Mouse (Mus musculus) stomach, embryonic 16.5 days (tissue): ENCODE measurements around the gene Sycp2. TPM values are rescaled to one million over a fixed set of nuclear protein-coding genes. Genes with fewer than 3 reads are reported as not detected.
A peak's percentile ranks its signal among the peaks of the same experiment; 100 is the strongest.

Experiments
- ATAC-seq: fragments of 200-750 bp; cut with Nextera tagmentation; 2 replicates; pipeline ENCODE4 v1.8.0; 2017; ENCODE audit warnings: moderate number of reproducible peaks, moderate TSS enrichment; ENCODE audit not compliant: insufficient read depth, low FRiP score
- H3K27ac ChIP-seq: fragments of 300-500 bp; sonication (generic); 2 replicates; pipeline ENCODE4 v1.5.1; 2014; ENCODE audit warnings: low read length
- H3K27me3 ChIP-seq: fragments of 300-500 bp; sonication (generic); 2 replicates; pipeline ENCODE4 v1.6.1; 2014; ENCODE audit warnings: low read length, control low read depth, mixed read lengths; ENCODE audit not compliant: control insufficient read depth, insufficient read depth
- H3K36me3 ChIP-seq: fragments of 300-500 bp; sonication (generic); 2 replicates; pipeline ENCODE4 v1.6.1; 2014; ENCODE audit warnings: low read length; ENCODE audit not compliant: control insufficient read depth, insufficient read depth
- H3K4me1 ChIP-seq: fragments of 300-500 bp; sonication (generic); 2 replicates; pipeline ENCODE4 v1.6.1; 2014; ENCODE audit warnings: low read length, control low read depth, mixed read lengths; ENCODE audit not compliant: control insufficient read depth, insufficient read depth
- H3K4me2 ChIP-seq: fragments of 300-500 bp; sonication (generic); 2 replicates; pipeline ENCODE4 v1.6.1; 2014; ENCODE audit warnings: low read depth, low read length, mixed read lengths
- H3K4me3 ChIP-seq: fragments of 300-500 bp; sonication (generic); replicated peaks from 2 replicates; pipeline ENCODE4 v1.5.1; 2014; ENCODE audit warnings: mild to moderate bottlenecking, low read length
- H3K9ac ChIP-seq: fragments of 300-500 bp; sonication (generic); 2 replicates; pipeline ENCODE4 v1.6.1; 2014; ENCODE audit warnings: low read length
- H3K9me3 ChIP-seq: fragments of 300-500 bp; sonication (generic); replicated peaks from 2 replicates; pipeline ENCODE4 v1.6.1; 2016; ENCODE audit warnings: low read length, control low read depth; ENCODE audit not compliant: control insufficient read depth
- WGBS: fragments of 180-500 bp; shearing (Covaris S2); extraction: QIAGEN DNeasy Blood & Tissue Kit; methylation state at CpG from one replicate; pipeline ENCODE4 v1.1.7; 2014; 5-methylcytosine and 5-hydroxymethylcytosine counted together
- polyA plus RNA-seq: library from polyadenylated mRNA; unstranded; fragments of >200 nt; fragmentation: Nextera tagmentation; extraction: Ambion mirVana; gene quantifications from 2 replicates; pipeline ENCODE4 v1.2.1, GENCODE M21; 2015

The Sycp2 gene
- polyA plus RNA-seq, 1 experiment from 2014 or later, result 0.23 TPM

DNA sequence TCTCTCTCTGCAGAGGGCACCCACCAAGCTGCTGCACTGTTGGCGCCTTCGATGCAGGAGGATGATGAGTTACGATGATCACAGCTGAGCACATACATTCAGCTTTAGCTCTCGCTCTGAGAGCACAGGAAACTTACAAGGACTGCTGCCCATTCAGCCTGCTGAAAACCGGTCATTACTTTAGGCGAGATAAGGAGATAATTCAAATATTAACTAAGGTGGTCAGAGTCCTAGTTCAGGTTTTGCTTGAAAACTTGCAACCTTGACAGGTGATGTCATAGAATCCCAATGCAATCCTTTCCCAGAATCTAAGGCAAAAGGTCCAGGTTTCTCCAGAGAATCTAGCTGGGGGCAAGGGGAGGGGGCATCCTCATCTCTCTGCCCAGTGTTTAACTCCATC lies 21.9 kb upstream of the Sycp2 start:
- Histone ChIP-seq H3K9me3 (no peaks in the 10 kb centered on the region), H3K9ac (no peak overlapping the region), H3K4me2 (no peak overlapping the region), H3K36me3 (no peaks in the 10 kb centered on the region), H3K27me3 (no peaks in the 10 kb centered on the region), H3K27ac (no peak overlapping the region), H3K4me1 (0 out of 2 replicates have a peak, but pooled peaks cover 3% of the 10 kb centered on the region), H3K4me3 (no peak overlapping the region)
- 69% methylated on average over 6 of the region's 6 CpGs for WGBS
- ATAC-seq, result no peak

DNA sequence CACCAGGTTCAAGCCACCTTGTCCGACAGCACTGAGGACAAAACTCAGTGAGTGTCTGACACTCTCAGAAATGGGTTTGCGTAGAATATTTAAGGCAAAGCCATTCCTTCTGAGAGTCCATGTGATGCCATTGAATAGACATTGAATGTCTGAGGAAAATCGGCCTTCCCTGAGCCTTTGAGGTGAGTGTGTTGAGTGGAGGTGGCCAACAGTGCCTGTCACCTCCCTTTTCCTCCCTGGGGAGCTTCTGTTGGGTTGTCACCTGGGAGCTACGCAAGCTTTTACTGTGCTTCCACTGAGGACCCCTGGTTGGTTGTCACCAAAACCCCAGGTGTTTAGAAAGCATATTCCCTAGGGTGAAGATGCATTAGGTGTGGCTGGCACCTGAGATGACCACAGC lies 21.2 kb upstream of the Sycp2 start:
- H3K27ac ChIP-seq, result no peak overlapping the region
- 82% methylated on average over 4 of the region's 4 CpGs for WGBS
- H3K36me3 ChIP-seq, result no peaks in the 10 kb centered on the region
- H3K9me3 ChIP-seq, result no peaks in the 10 kb centered on the region
- no peak for ATAC-seq
- H3K9ac ChIP-seq, result no peak overlapping the region
- no peak overlapping the region for H3K4me2 ChIP-seq
- H3K4me3 ChIP-seq, result no peak overlapping the region
- H3K27me3 ChIP-seq, result no peaks in the 10 kb centered on the region
- H3K4me1 ChIP-seq, result 0 out of 2 replicates have a peak, but pooled peaks cover 3% of the 10 kb centered on the region

DNA sequence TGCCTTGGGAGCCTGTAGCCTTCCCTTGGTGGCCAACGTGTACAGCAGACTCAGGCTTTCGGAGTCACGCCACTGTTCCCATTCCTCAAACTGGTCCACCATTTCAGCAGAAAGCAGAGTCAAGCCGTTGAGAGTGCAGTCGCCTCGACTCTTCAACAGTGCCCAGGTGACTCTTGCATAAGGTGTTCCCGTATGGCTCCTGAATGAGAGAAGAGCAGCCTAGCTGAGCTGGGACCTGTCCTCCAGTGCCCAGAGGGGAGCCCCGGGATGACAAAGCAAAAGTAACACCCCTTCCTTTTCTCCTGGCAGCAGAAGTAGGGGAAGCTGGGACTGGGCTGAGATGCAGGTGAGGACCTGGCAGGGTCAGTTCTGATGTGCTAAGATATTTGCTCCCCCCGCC lies 20.7 kb upstream of the Sycp2 start:
- no peak overlapping the region for H3K27ac ChIP-seq
- no peak for ATAC-seq

DNA sequence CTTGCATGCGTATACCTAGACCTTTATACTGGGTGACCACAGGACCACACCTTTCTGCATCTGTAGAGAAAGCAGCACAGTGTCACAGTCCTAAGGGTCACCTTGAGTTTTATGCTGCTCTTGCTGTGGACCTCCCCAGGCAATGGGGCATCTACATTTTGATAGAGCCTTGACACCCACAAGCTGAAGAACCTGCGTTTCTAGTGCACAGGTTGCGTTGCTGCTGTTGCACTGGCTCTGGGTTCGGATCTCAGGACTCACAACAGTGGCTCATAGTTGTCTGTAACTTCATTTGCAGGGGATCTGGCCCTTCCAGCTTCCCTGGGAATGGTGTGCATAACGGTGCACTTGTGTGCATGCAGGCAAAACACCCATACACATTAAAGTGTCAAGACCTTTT lies 19.7 kb upstream of the Sycp2 start:
- no peak for ATAC-seq
- no peaks in the 10 kb centered on the region for H3K27me3 ChIP-seq
- H3K4me3 ChIP-seq, result no peak overlapping the region
- H3K4me2 ChIP-seq, result no peak overlapping the region
- H3K9ac ChIP-seq, result no peak overlapping the region
- H3K9me3 ChIP-seq, result no peaks in the 10 kb centered on the region
- no peak overlapping the region for H3K27ac ChIP-seq
- 0 out of 2 replicates have a peak, but pooled peaks cover 4% of the 10 kb centered on the region for H3K4me1 ChIP-seq
- WGBS, result 83% methylated on average over 5 of the region's 5 CpGs
- H3K36me3 ChIP-seq, result no peaks in the 10 kb centered on the region

More for the DNA sequence above, 20.7 kb upstream of the Sycp2 start:
- Histone ChIP-seq H3K36me3 (no peaks in the 10 kb centered on the region), H3K9ac (no peak overlapping the region), H3K4me1 (0 out of 2 replicates have a peak, but pooled peaks cover 3% of the 10 kb centered on the region), H3K27me3 (no peaks in the 10 kb centered on the region), H3K4me3 (no peak overlapping the region), H3K4me2 (no peak overlapping the region), H3K9me3 (no peaks in the 10 kb centered on the region)
- 82% methylated on average over 9 of the region's 9 CpGs for WGBS

DNA sequence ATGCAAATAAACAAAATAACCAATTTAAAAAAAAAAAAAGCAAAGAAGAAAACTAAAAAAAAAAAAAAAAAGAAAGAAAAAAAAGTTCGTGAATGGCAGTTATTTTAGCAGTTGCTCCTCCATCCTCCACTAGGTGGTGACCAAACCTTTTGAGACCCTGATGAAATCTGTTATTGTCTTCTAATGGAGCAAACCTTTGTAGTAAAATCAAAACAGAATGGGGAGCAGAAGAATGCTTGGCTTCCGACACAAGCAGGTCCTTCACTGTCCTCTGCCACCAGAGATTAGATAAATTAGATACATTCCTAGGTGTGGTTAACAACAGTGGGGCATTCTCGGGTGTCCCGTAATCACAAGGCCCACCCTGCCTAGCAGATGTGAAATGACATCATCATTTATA lies 18.7 kb upstream of the Sycp2 start:
- WGBS, result 24% methylated on average over 4 of the region's 4 CpGs
- H3K36me3 ChIP-seq, result no peaks in the 10 kb centered on the region
- no peaks in the 10 kb centered on the region for H3K9me3 ChIP-seq
- no peaks in the 10 kb centered on the region for H3K27me3 ChIP-seq
- 0 out of 2 replicates have a peak, but pooled peaks cover 4% of the 10 kb centered on the region for H3K4me1 ChIP-seq
- H3K4me3 ChIP-seq, result no peak overlapping the region
- peak; percentile 25; the same call in 1 of the 2 replicates for ATAC-seq
- no peak overlapping the region for H3K4me2 ChIP-seq
- no peak overlapping the region for H3K9ac ChIP-seq
- no peak overlapping the region for H3K27ac ChIP-seq

DNA sequence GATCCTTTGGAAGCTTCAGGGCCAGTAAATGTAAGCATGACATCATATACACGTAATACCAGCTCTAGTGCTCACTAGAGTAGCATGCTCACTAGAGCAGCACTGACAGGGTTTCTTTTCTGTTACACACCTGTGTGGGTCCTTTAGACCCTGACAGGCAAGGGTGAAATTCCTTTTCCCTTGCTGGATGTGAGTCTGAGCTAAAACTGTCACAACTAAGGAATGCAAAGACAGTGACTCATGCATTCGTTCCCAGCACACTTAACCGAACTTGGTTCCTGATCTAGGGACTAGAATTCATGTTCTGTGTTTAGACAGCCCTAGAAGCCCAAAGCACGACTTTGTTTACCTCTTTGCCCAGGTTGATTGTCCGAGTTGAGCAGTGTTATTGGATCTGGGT lies 15.7 kb upstream of the Sycp2 start:
- Histone ChIP-seq H3K4me1 (0 out of 2 replicates have a peak, but pooled peaks cover 4% of the 10 kb centered on the region), H3K27me3 (no peaks in the 10 kb centered on the region), H3K36me3 (no peaks in the 10 kb centered on the region), H3K4me3 (no peak overlapping the region), H3K27ac (no peak overlapping the region), H3K9me3 (no peaks in the 10 kb centered on the region), H3K9ac (no peak overlapping the region), H3K4me2 (no peak overlapping the region)
- 65% methylated on average over 5 of the region's 5 CpGs for WGBS
- no peak for ATAC-seq

DNA sequence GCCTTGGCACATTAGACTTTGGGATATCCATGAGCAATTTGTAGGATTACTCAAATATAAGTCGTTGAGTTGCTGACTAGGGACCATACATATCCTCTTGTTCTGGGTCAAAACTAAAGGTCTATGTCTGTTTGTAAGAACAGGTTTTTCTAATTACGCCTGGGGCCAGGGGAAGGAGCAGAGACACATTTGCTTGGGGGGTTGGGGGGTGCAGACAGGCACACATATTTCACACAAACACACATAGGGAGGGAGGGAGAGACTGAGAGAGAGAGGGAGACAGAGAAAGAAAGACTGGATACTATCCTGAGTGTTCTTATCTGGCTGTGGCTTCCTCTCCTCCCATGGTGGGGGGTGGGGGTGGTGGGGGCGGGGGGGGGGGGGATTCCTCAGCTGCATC lies 14.7 kb upstream of the Sycp2 start:
- Histone ChIP-seq H3K27me3 (no peaks in the 10 kb centered on the region), H3K36me3 (peaks cover 4% of the 10 kb centered on the region; the same call in 1 of the 2 replicates), H3K4me1 (0 out of 2 replicates have a peak, but pooled peaks cover 4% of the 10 kb centered on the region), H3K27ac (no peak overlapping the region), H3K4me3 (no peak overlapping the region), H3K9ac (no peak overlapping the region), H3K9me3 (no peaks in the 10 kb centered on the region), H3K4me2 (no peak overlapping the region)
- 0 out of 2 replicates have a peak, but pooled peaks have one; percentile 11 for ATAC-seq
- WGBS, result 26% methylated on average over 3 of the region's 3 CpGs

DNA sequence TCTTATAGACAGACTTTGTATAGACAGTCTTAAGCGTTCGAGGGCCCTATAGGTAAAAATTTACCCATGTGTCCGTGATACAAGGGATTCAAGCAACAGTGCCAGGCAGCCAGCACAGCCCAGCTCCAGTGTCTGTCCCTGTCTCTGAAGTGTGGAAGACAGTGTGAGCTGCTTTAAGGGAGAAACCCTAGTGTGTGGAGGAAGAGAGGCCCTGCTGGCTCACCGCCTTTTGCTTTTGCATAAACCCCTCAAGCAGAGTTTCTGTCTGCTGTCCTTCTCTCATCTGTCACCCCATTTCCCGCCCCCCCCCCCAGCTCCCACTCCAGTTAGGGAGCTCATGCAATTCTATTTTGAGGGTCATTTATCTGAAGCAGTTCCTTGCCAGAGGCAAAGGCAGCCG lies 14.1 kb upstream of the Sycp2 start:
- no peak overlapping the region for H3K9ac ChIP-seq
- 0 out of 2 replicates have a peak, but pooled peaks cover 4% of the 10 kb centered on the region for H3K4me1 ChIP-seq
- H3K9me3 ChIP-seq, result no peaks in the 10 kb centered on the region
- H3K36me3 ChIP-seq, result peaks cover 4% of the 10 kb centered on the region; the same call in 1 of the 2 replicates
- 54% methylated on average over 6 of the region's 6 CpGs for WGBS
- no peak overlapping the region for H3K4me2 ChIP-seq
- no peak overlapping the region for H3K27ac ChIP-seq
- H3K4me3 ChIP-seq, result no peak overlapping the region
- no peaks in the 10 kb centered on the region for H3K27me3 ChIP-seq
- no peak for ATAC-seq

DNA sequence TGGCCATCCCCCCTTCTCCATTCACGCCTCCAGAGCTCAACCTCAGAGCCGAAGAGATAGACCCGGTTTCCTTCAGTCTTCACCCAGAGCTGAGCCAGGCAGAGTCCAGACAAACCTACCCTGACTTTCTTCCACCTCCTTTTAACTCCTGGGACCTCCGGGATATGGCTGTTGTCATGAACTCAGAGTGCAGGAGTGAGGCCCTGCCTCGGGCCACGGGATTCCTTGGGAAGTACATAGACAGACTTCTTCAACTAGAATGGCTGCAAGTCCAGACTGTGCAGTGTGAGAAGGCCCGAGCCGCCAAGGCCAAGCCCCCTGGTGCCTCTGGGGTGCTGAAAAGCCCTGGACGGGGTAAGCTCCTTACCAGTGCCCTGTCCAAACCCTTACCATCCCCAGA lies 13.1 kb upstream of the Sycp2 start:
- H3K4me1 ChIP-seq, result 0 out of 2 replicates have a peak, but pooled peaks cover 4% of the 10 kb centered on the region
- H3K9ac ChIP-seq, result no peak overlapping the region
- no peaks in the 10 kb centered on the region for H3K27me3 ChIP-seq
- ATAC-seq, result no peak
- no peaks in the 10 kb centered on the region for H3K9me3 ChIP-seq
- no peak overlapping the region for H3K27ac ChIP-seq
- no peak overlapping the region for H3K4me2 ChIP-seq
- 83% methylated on average over 9 of the region's 9 CpGs for WGBS
- H3K36me3 ChIP-seq, result peaks cover 4% of the 10 kb centered on the region; the same call in 1 of the 2 replicates
- H3K4me3 ChIP-seq, result no peak overlapping the region
